Mouse (Mus musculus): ENCODE measurements around the gene Gm21887. TPM values are rescaled to one million over a fixed set of nuclear protein-coding genes. Genes with fewer than 3 reads are reported as not detected.
"Not testable (repeated sequence)": the region's sequence is repeated elsewhere in the genome, so short reads cannot be mapped to it uniquely, and the experiment has no call there.

Gene Gm21887
- polyA plus RNA-seq, 1 experiment from 2014 or later, result 212 TPM

DNA sequence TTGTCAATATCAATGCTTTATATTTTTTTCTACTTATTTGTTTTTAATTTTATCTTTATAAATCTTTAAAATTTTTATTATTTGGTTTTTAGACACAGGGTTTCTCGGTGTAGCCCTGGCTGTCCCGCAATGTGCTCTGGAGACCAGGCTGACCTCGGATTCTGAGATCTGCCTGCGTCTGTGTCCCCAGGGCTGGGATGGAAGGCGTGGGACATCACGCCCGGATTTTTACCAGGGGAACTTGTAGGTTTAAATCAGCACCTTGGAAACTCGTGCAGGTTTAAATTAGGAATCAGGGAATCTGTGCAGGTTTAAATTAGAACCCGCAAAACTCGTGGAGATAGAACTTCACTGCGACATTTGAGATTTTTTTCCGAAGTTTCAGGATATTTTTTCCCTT is 11.7 kb downstream of the Gm21887 start:
- H3K36me3 ChIP-seq, result peaks cover 40% of the 10 kb centered on the region
- WGBS, result 76% methylated on average over 12 of the region's 12 CpGs

DNA sequence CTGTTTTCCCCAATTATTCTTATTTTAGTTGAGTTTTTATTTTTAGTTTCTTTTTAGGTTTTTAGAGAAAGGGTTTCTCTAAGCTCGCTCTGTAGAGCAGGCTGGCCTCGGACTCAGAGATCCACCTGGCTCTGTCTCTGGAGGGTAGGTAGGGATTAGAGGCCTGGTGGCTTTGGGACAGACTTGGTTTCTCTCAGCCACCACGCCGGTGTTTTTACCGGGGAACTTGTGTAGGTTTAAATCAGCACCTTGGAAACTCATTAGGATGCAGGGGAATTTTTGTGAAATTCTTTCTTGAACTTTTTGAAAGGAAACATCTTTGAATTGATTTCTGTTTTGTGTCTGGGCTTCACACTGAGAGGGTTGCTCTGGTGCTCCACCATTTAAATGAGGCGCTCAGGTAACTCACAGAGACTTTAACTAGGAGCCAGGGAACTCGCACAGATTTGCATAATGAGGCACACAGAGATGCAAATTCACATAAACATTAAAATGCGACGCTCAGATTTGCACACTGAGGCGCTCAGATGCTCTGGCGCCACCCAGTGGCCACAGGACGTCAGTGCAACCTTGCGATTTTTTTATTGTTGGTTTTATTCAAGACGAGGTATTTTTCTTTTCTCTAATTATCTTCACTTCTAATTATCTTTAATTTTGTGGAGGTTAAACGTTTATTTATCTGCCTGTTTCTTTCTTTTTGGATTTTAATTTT is 12.4 kb downstream of the Gm21887 start:
- H3K4me3 ChIP-seq; H3K27me3 ChIP-seq; H3K4me2 ChIP-seq (replicated peaks); ATAC-seq (ENCODE audit: insufficient number of reproducible peaks, insufficient read depth, low FRiP score, low TSS enrichment); H3K9ac ChIP-seq; H3K4me1 ChIP-seq; H3K27ac ChIP-seq: not testable (repeated sequence)
- H3K9me3 ChIP-seq, result peaks cover 22% of the 10 kb centered on the region
- WGBS, result 51% methylated on average over 15 of the region's 15 CpGs
- peaks cover 37% of the 10 kb centered on the region for H3K36me3 ChIP-seq

More for the DNA sequence above, 11.7 kb downstream of the Gm21887 start:
- H3K9ac ChIP-seq; H3K4me2 ChIP-seq (replicated peaks); H3K4me3 ChIP-seq; ATAC-seq (ENCODE audit: insufficient number of reproducible peaks, insufficient read depth, low FRiP score, low TSS enrichment); H3K27me3 ChIP-seq; H3K4me1 ChIP-seq; H3K27ac ChIP-seq: not testable (repeated sequence)
- H3K9me3 ChIP-seq, result peaks cover 22% of the 10 kb centered on the region

Other genes starting within 250 kb of the Gm21887 start
- gene 4933400A11Rik, start 230.0 kb upstream of the Gm21887 start, polyA plus RNA-seq (2016; fragmentation: Nextera tagmentation; extraction: Ambion mirVana), result 0.37 and 0.40 TPM in 2 replicates